Mouse (Mus musculus) embryo, embryonic 11.5 days (tissue): Measurements from ENCODE around the gene Rab3gap1.
A peak's percentile ranks its signal among the peaks of the same experiment; 100 is the strongest.

Experiments
- DNase-seq: peaks from one replicate; pipeline ENCODE4 v3.0.0-alpha.2; 2012; ENCODE audit warnings: low read depth, low spot score

Rab3gap1 gene

GRCm38 (mm10) chr1:127980911-127981559, 112.5 kb downstream of the Rab3gap1 start:
- no peak for DNase-seq

DNA sequence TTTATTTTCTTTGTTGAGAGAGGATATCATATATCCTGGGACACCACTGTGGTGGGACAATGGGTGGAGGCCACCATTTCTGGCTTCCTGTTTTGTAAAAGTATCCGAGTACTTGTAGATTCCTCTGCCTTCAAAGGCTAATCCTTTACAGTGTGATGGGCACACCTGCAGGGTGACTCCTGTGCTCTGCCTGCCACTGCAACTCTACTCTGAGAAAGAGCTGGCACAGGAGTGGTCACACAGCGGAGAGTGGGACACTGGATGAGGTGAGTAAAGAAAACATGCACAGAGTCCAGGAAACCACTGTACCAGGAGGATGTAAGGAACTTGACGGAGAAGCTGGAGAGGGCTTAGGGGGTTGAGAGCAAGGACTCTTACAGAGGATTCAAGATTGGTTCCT, 113.7 kb downstream of the Rab3gap1 start:
- no peak for DNase-seq

DNA sequence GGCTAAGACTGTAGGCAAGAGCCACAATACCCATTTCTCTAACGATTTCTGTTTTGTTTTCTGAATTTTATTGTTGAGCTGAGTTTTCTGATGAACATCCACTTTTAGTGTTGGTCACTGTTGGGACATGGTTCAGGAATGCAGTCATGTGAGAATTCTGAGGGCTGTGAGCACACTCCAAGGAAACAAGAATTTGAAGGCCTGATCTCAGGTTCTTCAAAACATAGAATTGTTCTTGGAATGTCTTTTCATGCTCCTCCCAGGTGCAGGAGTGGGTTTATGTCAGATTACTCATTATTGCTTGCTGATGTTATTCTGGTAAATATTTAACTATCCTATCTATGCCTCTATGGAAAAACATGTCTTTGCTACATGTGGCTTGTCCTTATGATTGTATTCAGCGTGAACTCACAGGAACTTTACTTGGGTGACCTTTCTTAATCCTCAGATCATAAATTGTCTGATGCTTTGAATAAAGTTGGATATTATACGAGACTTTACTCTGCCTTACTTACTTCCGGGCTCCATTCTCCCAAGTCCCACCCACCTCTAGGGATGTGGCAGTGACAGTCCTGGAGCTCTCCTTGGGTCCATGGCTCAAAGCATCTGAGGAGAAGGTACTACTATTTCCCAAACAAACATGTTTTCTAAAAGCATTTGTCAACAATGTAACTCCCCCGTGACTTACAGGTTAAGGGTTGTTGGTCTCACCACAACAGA, 114.9 kb downstream of the Rab3gap1 start:
- no peak for DNase-seq

GRCm38 (mm10) chr1:127985391-127985790, 116.8 kb downstream of the Rab3gap1 start:
- DNase-seq = peak; percentile 9

- no peak for DNase-seq
These were observed 119.7 kb downstream of the Rab3gap1 start for GRCm38 (mm10) chr1:127988246-127988645.

- DNase-seq = no peak
These were observed 120.8 kb downstream of the Rab3gap1 start for GRCm38 (mm10) chr1:127989387-127989786.

GRCm38 (mm10) chr1:127989876-127990731, 121.5 kb downstream of the Rab3gap1 start:
- no peak for DNase-seq
